Mouse (Mus musculus) frontal cortex, adult 2 months (tissue): Measurements from ENCODE around the gene Macf1. TPM values are rescaled to one million over a fixed set of nuclear protein-coding genes. Genes with fewer than 3 reads are reported as not detected.
"Not testable (repeated sequence)": the region's sequence is repeated elsewhere in the genome, so short reads cannot be mapped to it uniquely, and the experiment has no call there.

Experiments used
- DNase-seq, 2 experiments: peaks; one replicate each; pipeline ENCODE4 v3.0.0; 2022; ENCODE audit warnings: low spot score in 1 of 2; ENCODE audit errors: extremely low spot score in 1 of 2
- polyA plus RNA-seq: library from polyadenylated mRNA; depleted of rRNA; stranded (reverse); fragments of >200 nt; gene quantifications from 2 replicates; pipeline ENCODE4 v1.2.3, GENCODE M21; 2012

The Macf1 gene
- polyA plus RNA-seq, 1 experiment, result 184 TPM

GRCm38 (mm10) chr4:123460595-123461272, 223.4 kb downstream of the Macf1 start:
- peak in 1 of 2 experiments; percentile 22 for DNase-seq

- no peak for DNase-seq
Observed at GRCm38 (mm10) chr4:123454871-123455640, 229.1 kb downstream of the Macf1 start.

DNA sequence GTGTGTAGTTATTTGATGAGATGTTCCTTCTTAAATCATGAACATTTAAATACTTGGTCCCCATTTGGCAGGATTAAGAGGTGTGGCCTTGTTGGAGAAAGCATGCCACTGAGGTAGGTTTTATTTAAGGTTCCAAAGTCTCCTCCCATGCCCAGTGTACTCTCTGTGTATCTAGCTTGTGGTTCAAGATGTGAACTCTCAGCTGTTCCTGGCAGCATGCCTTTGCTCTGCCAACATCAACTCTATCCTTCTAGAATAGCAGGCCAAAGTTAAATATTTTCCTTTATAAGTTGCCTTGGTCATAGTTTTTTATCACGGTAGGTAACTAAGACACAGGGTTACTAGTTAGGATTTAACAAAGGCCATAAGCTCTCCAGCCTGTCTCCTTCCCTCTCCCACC, 230.4 kb downstream of the Macf1 start:
- no peak for DNase-seq

DNA sequence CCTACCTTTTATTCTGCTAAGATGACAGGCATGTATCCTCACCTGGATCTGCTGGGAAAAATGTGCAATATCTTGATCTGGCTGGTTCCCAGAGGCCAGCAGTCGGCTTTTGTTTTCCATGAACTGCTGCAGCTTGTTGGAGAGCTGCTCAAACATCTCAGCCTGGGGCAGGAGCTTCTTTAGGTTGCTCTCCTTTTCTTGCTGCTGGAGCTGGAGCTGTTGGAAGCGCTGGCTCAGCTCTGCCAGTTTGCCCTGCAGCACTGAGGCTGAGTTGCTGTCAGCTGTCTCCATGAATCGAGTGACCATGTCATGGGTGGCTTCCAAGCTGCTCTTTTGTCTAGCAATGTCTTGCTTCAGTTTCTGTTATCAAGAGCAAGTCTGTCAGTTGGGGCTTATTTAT, 232.2 kb downstream of the Macf1 start:
- no peak for DNase-seq

DNA sequence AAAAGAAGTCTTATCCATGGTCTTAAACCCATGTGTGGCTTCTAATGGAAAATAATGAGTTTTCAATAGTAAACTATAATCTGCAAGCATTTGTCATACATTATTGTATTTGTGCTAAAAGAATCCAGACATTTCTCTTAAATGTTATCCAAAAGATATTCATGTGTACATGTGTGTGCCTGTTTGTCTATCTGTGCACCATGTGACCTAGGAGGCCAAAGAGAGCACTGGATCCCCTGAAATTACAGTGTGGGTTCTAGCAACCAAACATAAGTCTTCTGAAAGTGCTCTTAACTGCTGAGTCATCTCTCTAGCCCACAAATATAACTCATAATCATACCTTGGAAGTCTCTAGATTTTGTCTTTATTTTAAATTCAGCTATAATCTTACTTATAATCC, 234.9 kb downstream of the Macf1 start:
- DNase-seq, result no peak

DNA sequence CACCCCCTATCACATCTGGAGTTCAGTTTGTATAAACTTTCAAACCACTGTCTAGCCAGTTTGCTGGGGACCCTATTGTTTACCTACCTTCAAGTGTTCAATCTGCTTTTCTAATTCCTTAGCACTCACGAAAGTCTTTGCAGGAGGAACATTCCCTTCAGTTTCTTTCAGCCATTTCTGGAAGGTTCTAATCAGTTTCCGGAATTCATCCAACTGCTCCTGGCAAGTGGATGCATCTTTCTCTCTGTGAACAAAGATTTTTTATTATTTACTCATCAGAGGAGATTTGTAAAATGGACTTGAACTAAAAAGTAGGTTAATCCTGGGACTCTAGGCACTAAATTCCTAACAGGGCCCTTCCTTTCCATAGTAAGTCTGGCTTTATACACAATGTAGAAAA, 236.1 kb downstream of the Macf1 start:
- no peak for DNase-seq

- DNase-seq, result no peak
Observed at GRCm38 (mm10) chr4:123447251-123447650, 236.9 kb downstream of the Macf1 start.

DNA sequence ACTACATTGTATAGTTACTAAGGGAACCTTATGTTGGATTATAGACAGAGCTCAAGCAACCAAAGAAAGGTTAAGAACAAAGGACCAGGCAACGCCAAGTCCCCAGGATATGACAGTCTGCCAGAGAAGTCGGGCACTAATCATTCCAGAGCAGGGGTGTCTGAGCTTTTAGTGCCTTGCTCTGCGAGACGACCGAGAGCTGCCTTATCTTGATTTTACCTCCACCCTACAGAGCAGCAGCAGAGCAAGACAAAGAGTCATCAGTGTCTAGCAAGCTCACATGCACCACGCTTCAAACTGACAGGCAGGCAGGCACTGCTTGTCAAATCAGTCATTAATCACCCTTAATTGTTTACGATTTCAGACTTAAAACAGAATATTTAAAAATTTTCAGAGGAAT, 237.4 kb downstream of the Macf1 start:
- DNase-seq, result no peak

- not testable (repeated sequence) for DNase-seq
Observed at GRCm38 (mm10) chr4:123446221-123446620, 237.9 kb downstream of the Macf1 start.

GRCm38 (mm10) chr4:123438414-123438813, 245.7 kb downstream of the Macf1 start:
- no peak for DNase-seq

- DNase-seq, result no peak
Observed at GRCm38 (mm10) chr4:123433171-123433570, 251.0 kb downstream of the Macf1 start.

DNA sequence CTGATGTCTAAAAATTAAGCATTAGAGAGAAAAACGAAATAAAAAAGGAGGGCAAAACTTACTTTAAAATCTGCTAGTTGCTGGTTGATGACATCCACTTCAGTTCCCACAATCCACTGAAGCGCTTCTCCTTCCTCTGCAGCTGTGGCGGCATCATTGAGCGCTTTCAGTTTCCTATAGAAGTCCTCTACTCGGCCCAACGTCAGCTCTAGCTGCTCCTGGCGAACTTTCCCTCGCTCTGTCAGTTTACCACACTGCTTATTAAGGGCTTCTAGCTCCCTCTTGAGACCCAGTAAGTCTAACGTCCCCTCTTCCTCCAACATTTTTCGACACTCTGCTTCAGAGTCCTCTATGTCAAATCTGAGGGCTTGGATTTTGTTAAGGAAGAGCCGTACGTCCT, 252.2 kb downstream of the Macf1 start:
- no peak for DNase-seq

GRCm38 (mm10) chr4:123427900-123428684, 256.1 kb downstream of the Macf1 start:
- no peak for DNase-seq

DNA sequence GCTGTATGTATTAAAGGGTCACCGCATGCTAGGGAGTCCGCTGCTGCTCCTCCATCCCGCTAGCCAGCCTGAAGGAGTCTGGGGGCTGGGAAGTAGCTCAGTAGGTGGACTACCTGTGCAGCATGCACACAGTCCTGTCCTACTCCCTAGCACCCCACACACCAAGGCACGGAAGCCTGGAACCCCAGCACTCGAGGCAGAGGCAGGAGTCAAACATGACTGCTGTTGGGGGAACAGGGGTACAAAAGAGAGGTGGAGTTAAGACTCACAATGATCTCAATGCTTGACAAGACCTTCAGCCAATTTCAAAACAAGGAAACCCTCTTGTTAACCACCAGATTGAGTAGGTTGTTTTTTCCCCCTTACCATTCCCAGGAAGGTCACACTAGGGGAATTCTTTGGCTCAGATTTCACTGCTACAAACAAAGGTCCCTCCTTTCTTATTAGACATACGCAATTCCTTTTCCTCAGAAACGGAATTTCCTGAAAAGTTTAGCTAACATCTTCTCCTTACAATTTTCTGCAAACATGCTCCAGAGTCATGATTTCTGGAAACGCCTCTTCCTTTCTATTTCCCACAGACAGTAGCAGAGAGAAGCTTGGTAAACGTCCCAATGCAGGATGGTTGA, 256.8 kb downstream of the Macf1 start:
- DNase-seq, result no peak

DNA sequence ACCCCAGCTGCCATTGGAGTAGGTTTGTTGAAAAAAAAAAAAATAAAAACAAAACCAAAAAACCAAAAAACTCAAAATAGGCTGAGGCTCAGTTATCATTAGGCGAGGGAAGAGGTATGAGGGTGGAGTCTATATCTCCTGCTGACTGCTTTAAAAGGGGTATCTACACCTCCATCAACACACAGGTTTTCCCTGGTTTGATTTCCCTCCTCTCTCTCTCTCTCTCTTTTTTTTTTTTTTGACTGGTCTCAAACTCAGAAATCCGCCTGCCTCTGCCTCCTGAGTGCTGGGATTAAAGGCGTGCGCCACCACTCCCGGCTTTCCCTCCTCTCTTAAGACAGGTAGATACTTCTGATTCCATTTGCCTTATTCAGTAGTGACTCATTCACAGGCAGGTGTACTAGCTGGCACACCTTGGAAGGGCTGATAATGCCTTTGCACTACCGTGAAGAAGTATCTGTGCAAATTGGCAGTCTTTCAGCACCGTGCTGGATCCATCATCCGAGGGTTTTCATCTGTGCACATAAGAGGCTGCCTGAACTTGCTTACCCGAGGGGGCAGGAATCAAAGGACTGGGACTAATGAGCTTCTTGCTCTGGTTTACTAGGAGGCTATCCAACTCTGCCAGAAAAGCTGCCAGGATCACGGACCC, 257.6 kb downstream of the Macf1 start:
- no peak for DNase-seq

- DNase-seq, result no peak
Observed at GRCm38 (mm10) chr4:123425672-123426272, 258.4 kb downstream of the Macf1 start.

GRCm38 (mm10) chr4:123424050-123424449, 260.1 kb downstream of the Macf1 start:
- DNase-seq, result no peak

DNA sequence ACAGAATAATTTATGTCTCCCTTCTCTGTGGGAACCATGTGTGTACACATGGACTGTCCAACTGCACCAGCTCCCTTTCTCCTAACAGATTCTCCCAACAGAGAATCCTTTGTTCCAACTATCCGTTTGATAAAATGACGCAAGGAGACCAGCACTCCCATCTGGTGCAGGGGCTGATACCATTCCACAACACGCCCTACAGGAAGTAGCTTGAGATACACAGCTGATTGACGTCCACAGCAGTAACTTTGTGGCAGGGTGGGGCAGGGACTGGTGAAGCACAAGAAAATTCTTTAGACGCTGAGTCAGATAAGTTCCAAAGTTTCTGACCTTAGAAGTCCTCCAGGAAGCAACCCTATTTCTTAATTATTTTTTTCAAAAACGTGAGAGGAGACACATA, 261.3 kb downstream of the Macf1 start:
- DNase-seq, result no peak

GRCm38 (mm10) chr4:123418032-123418431, 266.1 kb downstream of the Macf1 start:
- DNase-seq, result no peak

DNA sequence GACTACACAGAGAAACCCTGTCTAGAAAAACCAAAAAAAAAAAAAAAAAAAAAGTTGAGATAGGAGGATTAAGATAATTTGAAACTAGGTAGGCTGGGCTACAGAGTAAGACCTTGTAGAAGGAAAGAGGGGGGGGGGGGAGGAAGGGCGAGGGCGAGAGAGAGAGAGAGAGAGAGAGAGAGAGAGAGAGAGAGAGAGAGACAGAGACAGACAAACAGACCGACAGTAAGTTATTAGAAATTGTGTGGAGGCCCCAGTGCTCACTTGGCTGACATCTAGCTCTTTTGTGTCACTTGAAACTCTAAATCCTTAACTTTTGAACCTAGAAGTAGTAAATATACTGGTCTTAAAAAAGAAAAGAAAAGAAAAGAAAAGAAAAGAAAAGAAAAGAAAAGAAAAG, 266.7 kb downstream of the Macf1 start:
- DNase-seq, result no peak
